Mouse (Mus musculus): ENCODE results near the gene Slit2.

DNA sequence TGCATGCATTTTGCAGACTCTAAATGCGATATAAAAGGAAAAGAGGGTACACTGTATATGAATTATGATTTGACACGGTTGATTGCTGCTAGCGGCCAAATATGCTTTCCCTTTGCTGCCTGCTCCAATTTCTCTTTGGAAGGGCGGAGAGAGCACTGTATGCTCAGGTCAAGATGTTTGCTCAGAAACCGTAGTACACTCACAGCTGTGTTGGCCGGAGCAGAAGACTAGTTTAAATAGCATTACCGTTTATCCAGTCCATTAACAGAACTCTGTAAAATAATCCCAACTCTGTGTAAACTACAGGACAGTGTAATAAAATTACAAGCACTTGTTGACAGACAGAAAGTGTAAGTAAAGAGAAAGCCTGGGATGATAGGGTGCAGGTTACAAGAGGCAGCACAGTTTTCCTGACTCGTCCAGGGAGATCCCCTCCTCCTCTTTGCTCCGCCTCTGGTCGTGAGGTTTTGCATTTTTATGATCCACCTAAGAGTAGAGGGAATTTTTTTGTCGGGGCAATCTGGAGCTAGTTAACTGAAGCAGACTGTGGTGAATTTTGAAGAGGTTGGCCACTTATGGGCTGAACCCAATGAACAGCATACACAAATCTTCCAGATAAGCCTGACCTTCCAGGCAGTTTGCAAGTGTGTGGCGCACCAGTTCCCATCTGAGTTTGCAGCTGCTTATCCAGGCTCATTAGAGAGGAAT, 20.9 kb downstream of the Slit2 start:
- TF ChIP-seq CTCF (IDR thresholded peaks at IDR 0.05; ENCODE audit: low read depth) (no peak), EP300 (optimal IDR thresholded peaks at IDR 0.05) (no peak)

Data from stomach, postnatal 0 days (tissue).